Mouse (Mus musculus) lung, postnatal 25 days (tissue): ENCODE data around the gene Dctn1.

Experiments used
- DNase-seq: peaks from one replicate; pipeline ENCODE4 v3.0.0; 2022; ENCODE audit warnings: low spot score

The Dctn1 gene

DNA sequence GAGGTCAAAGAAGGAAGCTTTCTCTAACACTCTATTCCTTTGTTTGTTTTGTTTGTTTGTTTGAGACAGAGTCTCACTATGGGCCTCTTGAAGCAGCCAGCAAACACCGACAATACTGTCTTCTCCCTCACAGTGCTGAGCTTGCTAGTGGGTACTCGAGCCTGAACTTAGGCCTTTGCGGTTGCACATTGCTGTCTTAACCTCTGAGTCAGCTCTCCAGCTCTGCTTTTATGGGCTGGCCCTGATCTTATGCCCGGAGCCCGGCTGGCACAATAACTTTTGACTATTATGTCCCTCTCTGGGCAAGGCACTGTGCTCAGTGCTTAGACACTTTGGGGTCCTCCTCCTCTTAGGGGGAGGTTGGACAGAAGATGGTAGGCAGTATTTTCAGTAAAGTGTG is 4.2 kb downstream of the Dctn1 start:
- DNase-seq: no peak

DNA sequence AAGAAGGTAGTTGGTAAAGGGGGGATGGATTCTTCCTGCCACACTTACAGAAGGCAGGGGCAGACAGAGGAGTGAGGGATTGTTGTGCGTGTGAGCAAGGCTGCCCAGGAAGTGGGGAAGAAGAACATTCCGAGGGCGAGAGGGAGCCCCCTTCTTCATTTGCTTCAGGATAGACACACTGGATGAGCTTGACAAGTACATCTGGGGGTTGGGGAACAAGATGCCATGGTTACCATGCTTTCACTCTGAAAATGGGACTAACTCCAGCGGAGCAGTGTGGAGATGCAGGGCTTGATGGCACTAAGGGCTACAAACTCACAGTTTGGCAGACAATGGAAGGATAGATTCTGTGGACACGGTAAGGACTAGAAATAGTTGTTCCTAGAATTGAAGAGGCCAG is 5.3 kb downstream of the Dctn1 start:
- no peak for DNase-seq

DNA sequence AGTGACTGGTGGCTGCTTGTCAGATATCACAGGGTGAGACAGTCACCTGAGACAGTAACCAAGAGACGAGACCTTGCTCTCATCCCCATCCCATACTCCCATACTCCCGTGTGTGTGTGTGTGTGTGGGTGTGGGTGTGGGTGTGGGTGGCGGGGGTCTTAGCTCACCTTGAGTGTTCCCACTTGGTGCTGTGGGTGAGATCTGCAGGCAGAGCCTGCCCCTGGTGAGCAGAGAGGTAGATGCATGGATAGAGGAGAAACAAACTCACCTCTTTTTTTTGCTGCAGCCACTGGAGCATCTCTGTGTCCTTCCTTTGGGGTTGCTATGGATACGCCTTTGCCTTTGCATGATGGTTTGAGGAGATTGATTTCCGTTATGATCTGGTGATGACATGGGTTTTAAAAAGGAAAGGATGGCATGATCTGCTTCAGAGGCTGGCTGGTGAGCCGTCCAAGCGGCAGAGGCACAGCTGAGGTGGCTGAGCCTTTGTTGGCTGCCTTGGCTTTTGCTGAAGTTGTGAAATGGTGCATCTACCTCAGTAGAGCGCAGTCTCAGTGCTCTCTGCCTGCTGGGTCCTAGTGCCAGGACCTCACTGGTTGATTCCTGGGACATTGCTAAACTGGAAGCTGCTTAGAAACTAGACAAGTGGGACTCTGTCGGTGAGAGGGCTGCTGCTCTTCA is 6.7 kb downstream of the Dctn1 start:
- no peak for DNase-seq

DNA sequence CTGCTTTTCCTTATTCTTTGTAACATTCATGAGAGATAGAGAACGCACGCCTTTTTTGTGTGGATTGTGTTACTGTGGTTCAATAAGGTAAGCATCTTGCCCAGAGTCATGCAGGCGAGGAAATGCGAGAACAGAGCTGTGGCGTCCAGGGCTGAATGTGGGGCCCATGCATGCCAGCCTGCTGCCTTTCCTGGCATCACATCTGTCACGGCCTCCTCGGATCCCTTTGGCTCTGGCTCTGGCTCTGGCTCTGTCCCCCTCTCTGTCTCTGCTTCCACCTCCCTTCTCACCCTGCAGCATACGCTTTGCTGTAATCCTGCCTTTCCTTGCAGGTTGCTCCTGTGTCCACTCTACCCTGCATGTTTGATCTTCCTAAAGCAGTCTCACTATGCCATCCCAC is 10.3 kb downstream of the Dctn1 start:
- DNase-seq: no peak

DNA sequence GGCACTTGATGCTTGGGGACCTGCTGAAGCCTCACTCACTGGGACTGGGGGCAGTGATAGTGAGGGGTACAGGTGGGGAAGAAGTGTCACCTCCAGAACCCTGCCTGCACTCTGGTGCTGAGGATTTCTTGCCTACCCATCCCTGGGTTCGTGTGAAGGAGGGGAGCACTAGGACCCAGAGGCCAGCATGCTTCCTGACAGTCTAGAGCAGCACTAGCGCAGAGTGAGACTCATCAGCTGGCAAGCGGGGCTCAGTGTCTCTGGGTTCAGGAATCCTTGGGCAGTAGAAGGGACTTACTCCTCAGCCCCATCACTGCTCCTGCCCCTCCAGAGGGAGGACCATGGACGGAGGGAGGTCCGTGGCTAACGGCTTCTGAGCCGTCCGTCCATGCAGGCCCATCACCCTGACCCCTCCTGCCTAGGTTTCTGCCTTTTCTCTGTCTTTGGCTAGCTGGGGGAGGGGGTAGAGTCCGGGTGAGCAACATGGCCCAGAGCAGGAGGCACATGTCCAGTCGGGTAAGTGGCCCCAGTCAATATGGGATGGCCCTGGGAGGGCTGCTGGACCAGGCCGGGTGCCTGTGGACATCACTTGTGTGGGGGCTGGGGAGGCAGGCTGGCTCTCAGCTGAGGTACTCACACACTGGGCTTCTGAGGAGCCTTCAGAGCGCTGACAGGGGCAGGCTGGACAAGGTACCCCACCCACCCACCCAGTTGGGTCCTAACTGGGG is 13.8 kb downstream of the Dctn1 start:
- no peak for DNase-seq

DNA sequence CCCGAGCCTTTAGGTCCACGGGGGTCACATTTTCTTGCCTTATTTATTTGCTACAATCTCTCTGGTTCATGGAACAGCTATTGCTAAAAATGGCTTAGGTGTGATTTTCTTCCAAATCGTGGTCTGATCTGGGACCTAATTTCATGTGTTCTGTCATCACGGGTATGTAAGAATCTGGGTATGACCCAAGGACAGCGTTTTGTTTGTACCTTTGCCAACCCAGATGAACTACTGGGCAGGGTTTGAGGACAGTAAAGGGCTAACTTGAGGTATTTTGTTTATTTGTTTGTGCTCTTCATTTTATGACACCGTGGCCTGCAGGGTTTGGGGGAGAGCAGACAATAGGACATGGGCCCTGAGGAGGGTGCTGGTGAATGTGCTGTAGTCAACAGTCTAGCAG is 14.9 kb downstream of the Dctn1 start:
- DNase-seq: no peak

DNA sequence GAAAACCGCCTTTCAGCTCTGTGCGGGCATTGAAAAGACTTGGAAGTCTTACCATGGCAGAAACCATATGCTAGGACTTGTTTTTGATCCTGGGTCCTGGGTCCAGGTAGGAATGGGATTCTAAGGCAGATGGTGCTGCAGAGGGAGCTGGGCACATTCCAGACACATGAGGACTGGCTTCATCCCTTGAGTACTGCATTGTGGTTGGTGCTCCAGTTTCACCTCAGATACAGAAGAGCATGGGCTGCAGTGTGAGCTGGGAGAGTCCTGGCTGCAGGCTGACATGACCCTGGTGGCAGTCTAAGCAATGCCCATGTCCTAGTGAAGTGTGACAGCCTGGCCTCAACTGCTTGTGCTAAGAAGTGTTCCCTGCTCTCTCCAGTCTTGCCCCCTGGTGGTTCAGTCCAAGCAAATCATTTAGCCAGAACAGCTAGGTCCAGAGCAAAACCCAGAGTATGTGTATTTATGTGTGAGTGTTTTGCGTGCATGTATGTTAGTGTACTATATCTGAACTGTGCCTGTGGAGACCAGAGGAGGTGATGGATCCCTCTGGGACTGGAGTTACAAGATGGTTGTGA is 19.2 kb downstream of the Dctn1 start:
- no peak for DNase-seq

DNA sequence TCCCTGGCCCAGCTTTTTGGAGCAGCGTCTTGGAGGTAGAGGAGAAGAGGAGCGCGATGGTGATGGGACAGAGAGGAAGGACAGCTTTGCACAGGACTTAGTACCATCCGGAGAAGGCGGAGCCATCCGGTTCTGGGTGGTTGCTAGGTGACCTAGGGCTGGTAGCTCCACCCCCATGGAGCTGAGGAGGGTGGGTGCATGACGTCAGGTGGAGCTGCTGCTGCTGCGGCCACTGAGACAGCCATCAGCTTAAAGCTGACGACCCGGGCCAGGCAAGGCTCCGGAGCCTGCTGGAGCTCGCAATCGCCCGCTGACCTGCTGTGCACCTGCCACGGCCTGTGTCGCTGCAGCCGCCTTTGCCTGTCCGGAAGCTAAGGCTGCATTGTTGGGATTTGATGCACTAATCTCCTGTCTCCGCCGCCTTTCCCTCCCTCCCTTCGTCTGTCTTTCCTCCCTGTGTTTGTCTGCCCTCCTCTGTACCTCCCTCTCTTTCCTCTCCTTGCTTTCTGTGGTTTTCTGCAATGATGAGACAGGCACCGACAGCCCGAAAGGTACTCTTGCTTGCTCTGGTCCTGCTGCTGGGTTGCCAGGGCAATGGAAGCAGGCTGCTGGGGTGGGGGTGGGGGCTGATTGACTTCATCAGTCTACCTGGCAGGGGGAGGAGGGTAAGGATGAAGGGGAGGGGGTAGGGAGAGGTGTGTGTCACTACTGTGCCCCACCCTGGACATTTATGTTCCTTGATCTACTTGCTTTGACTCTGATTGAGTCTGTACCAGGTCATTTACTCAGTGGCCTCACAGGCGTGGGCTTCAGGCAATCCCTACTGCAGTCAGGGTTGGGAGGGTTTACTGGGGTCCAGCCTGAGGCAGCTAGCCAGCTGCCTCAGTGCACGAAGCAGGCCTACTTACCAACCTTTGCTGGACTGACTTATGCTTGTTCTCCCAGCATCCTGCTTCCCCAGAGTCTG is 20.5 kb downstream of the Dctn1 start:
- peak; percentile 37 for DNase-seq

DNA sequence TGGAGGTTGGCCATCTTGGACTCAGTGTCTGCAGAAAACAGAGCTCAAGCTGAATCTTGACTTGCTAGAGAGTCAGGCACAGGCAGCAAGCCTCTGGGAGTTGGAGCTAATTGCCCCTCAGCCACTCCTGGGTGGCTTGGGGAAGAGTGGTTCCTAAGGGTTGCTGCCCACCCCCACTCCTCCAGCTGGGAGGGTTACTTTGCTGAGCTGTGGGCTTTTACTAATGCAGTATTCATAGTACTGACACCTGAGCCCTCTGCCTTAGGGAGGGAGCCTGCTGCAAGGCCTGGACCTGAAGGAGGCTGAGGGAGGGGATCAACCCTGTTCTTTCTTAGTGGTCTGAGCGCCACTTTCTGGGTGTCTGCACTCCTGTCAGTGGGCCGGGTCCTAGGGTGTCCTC is 21.2 kb downstream of the Dctn1 start:
- DNase-seq: no peak

DNA sequence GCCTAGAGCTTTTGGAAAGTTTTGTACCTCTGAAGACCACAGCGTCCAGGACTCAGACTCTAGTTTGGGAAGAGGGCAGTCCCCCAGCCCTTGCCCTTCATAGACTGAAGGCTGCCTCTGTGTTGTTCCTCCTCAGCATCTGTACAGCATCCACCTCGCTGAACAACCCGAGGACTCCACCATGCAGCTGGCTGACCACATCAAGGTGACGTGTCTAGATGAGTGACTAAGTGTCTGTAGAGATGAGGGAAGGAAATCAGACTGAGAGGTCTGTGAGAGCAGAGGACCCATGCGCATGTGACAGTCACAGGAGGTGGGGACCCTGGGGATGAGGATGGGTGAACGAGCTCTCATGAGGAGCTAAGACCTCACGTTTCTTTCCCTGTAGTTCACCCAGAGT is 27.9 kb downstream of the Dctn1 start:
- no peak for DNase-seq

DNA sequence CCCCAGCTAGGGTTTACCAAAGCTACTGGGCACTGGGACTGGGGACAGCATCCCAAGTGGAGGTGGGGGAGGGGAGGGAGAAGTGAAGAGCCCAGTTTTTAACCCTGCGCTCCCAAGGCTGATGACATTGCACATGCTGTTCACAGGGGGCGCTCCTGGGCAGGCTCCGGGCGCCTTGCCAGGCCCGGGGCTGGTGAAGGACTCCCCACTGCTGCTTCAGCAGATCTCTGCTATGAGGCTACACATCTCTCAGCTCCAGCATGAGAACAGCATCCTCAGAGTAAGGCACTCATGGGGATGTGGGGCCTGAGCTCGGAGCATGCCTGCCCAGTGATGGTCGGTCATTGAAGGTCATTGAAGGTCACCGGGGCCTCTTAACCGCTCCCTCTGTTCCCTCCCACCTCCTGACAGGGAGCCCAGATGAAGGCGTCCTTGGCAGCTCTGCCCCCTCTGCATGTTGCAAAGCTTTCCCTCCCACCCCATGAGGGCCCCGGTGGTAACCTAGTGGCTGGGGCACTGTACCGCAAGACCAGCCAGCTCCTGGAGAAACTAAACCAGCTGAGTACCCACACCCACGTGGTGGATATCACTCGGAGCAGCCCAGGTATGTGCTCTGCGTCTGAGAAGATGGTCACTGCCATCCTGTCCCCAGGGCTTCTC is 31.8 kb downstream of the Dctn1 start:
- no peak for DNase-seq

DNA sequence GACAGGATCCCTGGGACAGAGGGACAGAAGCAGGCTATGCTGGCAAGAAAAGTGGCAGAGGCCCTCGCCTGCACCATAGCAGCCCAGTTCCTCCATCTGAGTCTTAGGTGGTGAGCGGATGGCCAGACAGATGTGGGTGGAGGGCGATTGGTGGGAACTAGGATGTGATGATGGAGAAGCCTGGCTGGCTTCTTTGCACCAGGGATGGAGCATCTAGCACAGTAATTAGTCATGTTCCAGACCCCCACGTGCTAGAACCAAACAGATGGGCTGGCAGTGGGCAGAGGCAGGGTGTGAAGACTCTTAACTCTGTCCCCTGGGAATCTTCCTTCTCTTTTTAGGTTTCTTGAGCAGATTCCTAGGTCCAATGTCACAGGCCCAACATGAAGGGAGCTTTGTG is 37.6 kb downstream of the Dctn1 start:
- no peak for DNase-seq

DNA sequence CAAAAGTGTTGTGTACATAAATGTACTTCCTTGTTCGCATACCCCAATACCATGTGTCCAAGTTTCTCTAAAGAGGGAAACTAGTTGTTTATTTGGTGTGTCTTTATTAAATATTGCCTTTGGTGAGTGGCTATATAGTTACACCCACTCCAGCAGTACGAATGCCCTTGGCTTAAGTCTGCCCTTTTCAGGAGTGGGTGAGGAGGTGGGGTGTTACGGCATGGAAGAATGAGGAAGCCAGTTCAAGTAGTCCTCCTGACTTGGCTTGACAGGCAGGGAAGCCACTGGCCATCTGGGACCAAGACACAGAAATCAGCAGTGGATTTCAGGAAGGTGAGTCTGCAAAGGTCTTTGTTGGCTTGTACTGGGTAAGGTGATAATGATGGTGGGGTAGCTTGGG is 40.1 kb downstream of the Dctn1 start:
- peak; percentile 65 for DNase-seq

DNA sequence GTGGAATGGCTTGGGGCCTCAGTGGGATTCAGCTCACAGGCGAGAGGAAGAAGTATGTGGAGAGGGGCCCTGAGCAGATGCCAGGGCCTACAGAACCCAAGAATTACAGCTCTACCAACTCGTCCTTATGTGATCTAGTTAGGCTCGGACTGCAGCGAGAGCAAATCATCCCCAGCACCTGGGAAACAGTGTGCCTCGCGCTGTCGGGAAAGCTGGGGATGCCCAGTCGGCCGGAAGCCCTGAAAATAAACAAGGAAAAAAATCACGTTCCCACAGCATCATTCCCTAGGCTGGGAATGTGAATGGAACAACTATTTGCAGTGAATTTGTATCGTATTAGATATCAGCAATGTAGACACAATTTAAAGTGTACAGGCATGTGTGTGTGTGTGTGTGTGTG is 40.6 kb downstream of the Dctn1 start:
- no peak for DNase-seq

DNA sequence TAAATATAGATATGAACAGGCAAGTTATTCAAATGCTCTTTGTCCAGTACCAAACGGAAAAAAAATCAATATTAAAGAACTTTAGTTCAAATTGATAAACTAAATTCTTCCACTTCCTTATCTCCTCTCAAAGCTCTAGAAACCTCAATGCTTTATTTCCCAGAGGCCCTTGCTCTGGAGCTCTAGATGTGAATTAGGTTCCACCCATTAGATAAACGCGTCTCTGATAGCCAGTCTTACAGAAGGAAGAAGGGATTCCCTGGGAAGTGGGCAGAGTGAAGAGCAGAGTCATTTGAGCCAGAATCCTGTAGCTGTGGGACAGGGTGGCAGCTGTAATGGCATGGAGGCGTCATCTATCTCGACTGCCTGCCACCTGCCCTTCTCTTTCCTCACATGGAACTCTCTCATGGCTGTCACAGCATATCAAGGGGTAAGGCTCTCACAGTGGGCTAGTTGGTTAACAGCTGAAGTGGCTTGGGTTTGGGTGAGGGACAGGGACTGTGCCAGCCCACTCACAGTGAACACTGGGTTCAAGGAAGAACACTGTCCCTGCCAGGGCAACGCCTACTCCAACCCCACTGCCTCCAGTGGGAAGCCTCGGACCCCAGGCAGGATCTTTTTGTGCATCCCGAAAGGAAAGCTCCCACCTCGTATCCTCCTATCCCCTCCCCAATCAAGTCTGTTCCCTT is 41.8 kb downstream of the Dctn1 start:
- no peak for DNase-seq

DNA sequence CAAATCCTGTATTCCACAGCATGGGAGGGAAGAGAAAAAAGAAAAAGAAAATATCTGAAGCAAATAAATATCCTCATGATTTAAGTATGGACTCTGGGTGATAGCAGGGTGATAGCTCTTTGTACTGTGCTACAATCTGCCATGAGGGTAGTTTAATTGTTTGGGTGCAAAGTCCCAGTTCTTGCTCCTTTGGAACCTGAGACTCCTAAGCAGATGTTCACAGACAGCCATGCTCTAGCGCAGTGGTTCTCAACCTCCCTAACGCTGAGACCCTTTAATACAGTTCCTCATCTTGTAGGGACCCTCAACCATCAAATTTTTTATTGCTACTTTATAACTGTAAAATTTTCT is 42.3 kb downstream of the Dctn1 start:
- no peak for DNase-seq

DNA sequence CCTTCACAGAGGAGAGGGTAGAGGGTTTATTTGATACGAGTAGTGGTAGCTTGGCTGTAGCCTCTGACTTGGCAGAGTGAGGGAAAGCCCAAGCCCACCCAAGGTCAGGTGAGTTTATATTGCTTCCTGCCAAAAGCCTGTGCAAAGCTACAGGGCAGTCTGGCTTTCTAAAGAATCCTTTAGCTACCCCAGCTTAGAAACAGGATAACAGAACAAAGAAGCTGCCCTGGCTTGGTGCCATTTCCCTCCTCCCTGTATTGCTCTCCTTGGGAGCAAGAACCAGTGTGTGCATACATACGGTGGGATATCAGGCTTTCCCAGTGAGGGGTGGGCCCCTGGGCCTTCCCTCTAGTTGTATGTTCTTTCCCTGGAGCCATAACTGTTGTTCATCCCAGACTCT is 44.8 kb downstream of the Dctn1 start:
- DNase-seq: no peak

DNA sequence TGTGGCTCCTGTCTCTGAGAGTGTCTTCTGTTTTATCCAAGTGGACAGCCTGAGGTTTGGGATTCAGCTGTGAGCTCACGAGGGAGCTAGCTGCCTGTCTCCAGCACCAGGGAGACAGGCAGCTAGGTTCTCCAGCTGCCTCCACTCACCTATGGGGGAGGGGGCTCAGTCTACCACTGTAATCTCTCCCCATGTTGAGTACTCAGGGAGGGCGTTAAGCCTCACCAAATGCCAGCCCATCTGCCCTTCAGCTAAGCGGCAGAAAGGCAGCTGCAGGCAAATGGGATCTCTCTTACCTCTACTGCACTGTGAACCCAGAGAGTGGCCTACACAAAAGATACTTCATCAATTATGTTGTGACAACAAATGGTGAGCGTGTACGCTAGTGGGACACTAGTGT is 45.8 kb downstream of the Dctn1 start:
- DNase-seq: no peak

DNA sequence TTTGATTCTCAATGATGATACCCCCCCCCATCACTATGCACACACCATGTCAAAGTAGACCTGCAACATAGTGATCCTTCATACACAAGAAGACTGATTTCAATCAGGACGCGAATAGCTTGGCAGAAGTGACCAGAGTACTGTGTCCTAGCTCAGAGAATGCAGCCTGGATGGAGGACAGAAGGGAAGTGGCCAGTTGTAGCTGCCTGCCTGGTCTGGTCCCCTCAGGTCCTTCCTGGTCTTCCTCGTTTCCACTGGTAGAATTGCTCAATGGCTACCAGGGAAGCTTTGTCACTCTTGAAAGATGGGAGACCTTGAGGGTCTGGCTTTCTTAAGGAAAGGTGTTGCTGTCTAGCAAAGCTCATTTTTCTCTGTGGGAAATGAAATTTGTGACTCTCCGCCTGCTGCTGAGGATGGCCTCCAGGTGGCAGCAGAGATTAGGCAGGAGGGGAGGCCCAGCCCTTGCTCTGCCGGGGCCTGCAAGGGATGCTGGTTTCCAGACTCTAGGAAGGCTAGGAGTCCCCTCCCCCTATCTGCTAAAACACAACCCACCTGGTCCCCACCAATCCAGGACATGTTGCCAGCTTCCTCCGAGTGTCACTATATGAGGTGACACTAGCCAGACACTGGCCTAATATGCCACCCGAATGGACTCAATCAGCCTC is 49.4 kb downstream of the Dctn1 start:
- peak; percentile 68 for DNase-seq

DNA sequence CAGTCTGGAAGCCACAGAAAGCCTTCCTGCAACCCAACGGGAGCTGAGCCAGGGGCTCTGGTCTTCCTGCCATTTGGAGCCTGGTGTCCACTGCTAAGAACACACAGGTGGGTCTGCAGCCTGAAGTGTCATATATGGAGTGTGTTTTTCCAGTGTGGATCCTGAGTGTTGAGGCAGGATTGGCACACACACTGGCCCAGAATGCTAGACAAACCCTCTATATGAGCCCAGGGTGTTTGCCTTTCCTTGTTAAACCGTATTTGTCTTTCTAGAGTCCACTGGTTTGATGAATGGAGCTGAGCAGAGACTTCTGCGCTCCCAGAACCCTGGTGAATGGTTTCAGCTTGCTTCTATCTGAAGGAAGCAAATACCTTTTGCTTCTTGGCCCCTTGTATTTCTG is 54.1 kb downstream of the Dctn1 start, which contains the start of gene Slc4a5:
TSS of gene Slc4a5 (plus strand) at position 15 of the 400 bp plus-strand sequence.
- no peak for DNase-seq

DNA sequence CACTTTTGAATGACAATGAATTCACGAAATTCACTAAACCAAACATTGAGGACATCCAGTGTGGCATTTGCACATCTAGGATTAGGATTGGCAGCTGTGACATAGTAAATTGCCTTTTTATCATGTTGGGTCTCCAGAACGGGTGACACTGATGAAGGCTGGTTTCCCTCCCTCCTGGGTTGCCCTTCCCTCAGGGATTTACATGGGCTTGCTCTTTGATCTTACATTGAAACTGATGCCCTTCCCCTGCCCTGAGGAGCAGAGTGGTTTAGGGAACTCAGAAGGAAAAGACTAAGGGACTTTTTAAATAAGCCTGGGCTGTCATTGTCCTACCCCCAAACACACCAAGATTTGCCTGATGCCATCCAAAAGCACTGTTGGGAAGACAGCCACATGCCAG is 65.8 kb downstream of the Dctn1 start:
- DNase-seq: no peak
